Mouse (Mus musculus) intestine, embryonic 16.5 days (tissue): ENCODE results near the gene 6430548M08Rik. TPM values are rescaled to one million over a fixed set of nuclear protein-coding genes. Genes with fewer than 3 reads are reported as not detected.

Source experiments
- ATAC-seq: fragments of 200-750 bp; cut with Nextera tagmentation; 2 replicates; pipeline ENCODE4 v1.8.0; 2017; ENCODE audit warnings: moderate TSS enrichment, moderate library complexity
- H3K27ac ChIP-seq: fragments of 300-500 bp; sonication (generic); 2 replicates; pipeline ENCODE4 v1.5.1; 2014; ENCODE audit warnings: mild to moderate bottlenecking, low read length
- H3K27me3 ChIP-seq: fragments of 300-500 bp; sonication (generic); replicated peaks from 2 replicates; pipeline ENCODE4 v1.6.1; 2014; ENCODE audit warnings: low read length, control low read depth, mixed read lengths; ENCODE audit not compliant: control insufficient read depth, insufficient read depth
- H3K36me3 ChIP-seq: fragments of 300-500 bp; sonication (generic); 2 replicates; pipeline ENCODE4 v1.6.1; 2014; ENCODE audit warnings: low read length, control low read depth; ENCODE audit not compliant: control insufficient read depth, insufficient read depth
- H3K4me1 ChIP-seq: fragments of 300-500 bp; sonication (generic); 2 replicates; pipeline ENCODE4 v1.6.1; 2014; ENCODE audit warnings: low read length, control low read depth, mixed read lengths; ENCODE audit not compliant: control insufficient read depth, insufficient read depth
- H3K4me2 ChIP-seq: fragments of 300-500 bp; sonication (generic); 2 replicates; pipeline ENCODE4 v1.6.1; 2014; ENCODE audit warnings: low read depth, low read length, control low read depth
- H3K4me3 ChIP-seq: fragments of 300-500 bp; sonication (generic); 2 replicates; pipeline ENCODE4 v1.5.1; 2014; ENCODE audit warnings: mild to moderate bottlenecking, low read length
- H3K9ac ChIP-seq: fragments of 300-500 bp; sonication (generic); 2 replicates; pipeline ENCODE4 v1.6.1; 2014; ENCODE audit warnings: low read depth, low read length
- H3K9me3 ChIP-seq: fragments of 300-500 bp; sonication (generic); 2 replicates; pipeline ENCODE4 v1.6.1; 2016; ENCODE audit warnings: low read length, control low read depth; ENCODE audit not compliant: control insufficient read depth
- WGBS: fragments of 180-500 bp; shearing (Covaris S2); extraction: QIAGEN DNeasy Blood & Tissue Kit; methylation state at CpG from one replicate; pipeline ENCODE4 v1.1.7; 2014; 5-methylcytosine and 5-hydroxymethylcytosine counted together
- polyA plus RNA-seq: library from polyadenylated mRNA; unstranded; fragments of >200 nt; fragmentation: Nextera tagmentation; extraction: Ambion mirVana; gene quantifications from 2 replicates; pipeline ENCODE4 v1.2.1, GENCODE M21; 2015

Gene 6430548M08Rik
- polyA plus RNA-seq, 1 experiment from 2014 or later = 4.6 TPM

GRCm38 (mm10) chr8:120144652-120145301 is 30.8 kb downstream of the 6430548M08Rik start:
- H3K27me3 ChIP-seq = no peaks in the 10 kb centered on the region
- H3K9ac ChIP-seq = peak overlapping the region; percentile 19; the same call in 1 of the 2 replicates
- no peak overlapping the region for H3K27ac ChIP-seq
- H3K36me3 ChIP-seq = no peaks in the 10 kb centered on the region
- no peaks in the 10 kb centered on the region for H3K9me3 ChIP-seq
- H3K4me3 ChIP-seq = no peak overlapping the region
- peaks cover 17% of the 10 kb centered on the region; the same call in 1 of the 2 replicates for H3K4me1 ChIP-seq
- 49% methylated on average over 12 of the region's 12 CpGs for WGBS
- no peak for ATAC-seq
- H3K4me2 ChIP-seq = no peak overlapping the region

DNA sequence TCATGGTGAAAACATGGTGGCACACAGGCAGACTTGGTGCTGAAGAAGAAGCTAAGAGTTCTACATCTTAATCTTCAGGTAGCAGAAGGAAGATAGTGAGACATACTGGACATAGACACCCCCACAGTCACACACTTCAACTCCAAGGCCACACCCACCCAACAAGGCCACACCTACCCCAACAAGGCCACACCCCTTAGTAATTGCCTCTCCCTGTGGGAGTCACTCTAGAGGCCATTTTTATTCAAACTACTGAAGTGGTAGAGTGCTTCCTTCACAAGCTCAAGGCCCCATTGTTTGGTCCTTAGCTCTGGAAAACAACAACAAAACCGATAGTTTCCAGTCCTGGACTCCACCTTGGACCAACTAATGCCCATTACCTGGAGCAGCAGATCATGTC is 32.1 kb downstream of the 6430548M08Rik start:
- H3K4me3 ChIP-seq = no peak overlapping the region
- no peak overlapping the region for H3K27ac ChIP-seq
- WGBS = 87% methylated on average over 1 of the region's 1 CpGs
- no peaks in the 10 kb centered on the region for H3K27me3 ChIP-seq
- H3K4me1 ChIP-seq = peaks cover 7% of the 10 kb centered on the region; the same call in 1 of the 2 replicates
- H3K9ac ChIP-seq = no peak overlapping the region
- H3K9me3 ChIP-seq = no peaks in the 10 kb centered on the region
- no peak for ATAC-seq
- H3K4me2 ChIP-seq = no peak overlapping the region
- H3K36me3 ChIP-seq = no peaks in the 10 kb centered on the region

DNA sequence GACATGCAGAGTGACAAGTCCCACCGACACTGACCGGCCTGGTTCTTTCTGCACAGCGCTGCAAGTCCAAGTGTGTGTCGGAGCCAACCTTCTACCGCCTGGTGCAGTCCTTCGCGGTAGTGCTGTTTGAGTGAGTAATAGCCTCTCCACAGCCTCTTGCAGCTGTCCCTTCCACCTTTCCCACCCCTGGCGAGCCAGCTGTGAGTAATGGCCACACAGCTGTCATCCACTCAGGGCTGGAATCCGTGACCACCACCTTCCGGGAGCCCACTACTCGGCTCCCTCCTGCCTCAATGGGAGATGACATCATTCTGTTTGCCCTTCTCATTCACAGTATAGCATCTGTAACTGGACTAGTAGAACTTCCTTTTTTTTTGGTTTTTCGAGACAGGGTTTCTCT is 36.1 kb downstream of the 6430548M08Rik start:
- ATAC-seq = no peak
- no peak overlapping the region for H3K4me3 ChIP-seq
- no peak overlapping the region for H3K9ac ChIP-seq
- no peaks in the 10 kb centered on the region for H3K9me3 ChIP-seq
- WGBS = 66% methylated on average over 12 of the region's 12 CpGs
- H3K27me3 ChIP-seq = no peaks in the 10 kb centered on the region
- H3K4me2 ChIP-seq = no peak overlapping the region
- H3K27ac ChIP-seq = no peak overlapping the region
- H3K4me1 ChIP-seq = no peaks in the 10 kb centered on the region
- no peaks in the 10 kb centered on the region for H3K36me3 ChIP-seq

GRCm38 (mm10) chr8:120151151-120151550 is 37.2 kb downstream of the 6430548M08Rik start:
- Histone ChIP-seq H3K27me3 (no peaks in the 10 kb centered on the region), H3K4me2 (no peak overlapping the region), H3K4me1 (no peaks in the 10 kb centered on the region), H3K9ac (no peak overlapping the region), H3K4me3 (no peak overlapping the region), H3K9me3 (no peaks in the 10 kb centered on the region), H3K27ac (no peak overlapping the region), H3K36me3 (no peaks in the 10 kb centered on the region)
- 78% methylated on average over 9 of the region's 9 CpGs for WGBS
- ATAC-seq = no peak

- no peaks in the 10 kb centered on the region for H3K36me3 ChIP-seq
- H3K27me3 ChIP-seq = no peaks in the 10 kb centered on the region
- H3K27ac ChIP-seq = no peak overlapping the region
- 44% methylated on average over 7 of the region's 7 CpGs for WGBS
- no peak overlapping the region for H3K4me3 ChIP-seq
- H3K9me3 ChIP-seq = no peaks in the 10 kb centered on the region
- no peak overlapping the region for H3K4me2 ChIP-seq
- H3K4me1 ChIP-seq = no peaks in the 10 kb centered on the region
- ATAC-seq = no peak
- no peak overlapping the region for H3K9ac ChIP-seq
These were observed 38.7 kb downstream of the 6430548M08Rik start for GRCm38 (mm10) chr8:120152636-120153035.

GRCm38 (mm10) chr8:120160366-120160765 is 46.4 kb downstream of the 6430548M08Rik start:
- Histone ChIP-seq H3K9me3 (no peaks in the 10 kb centered on the region), H3K36me3 (no peaks in the 10 kb centered on the region), H3K4me3 (no peak overlapping the region), H3K4me2 (no peak overlapping the region), H3K27me3 (no peaks in the 10 kb centered on the region), H3K27ac (no peak overlapping the region), H3K9ac (no peak overlapping the region), H3K4me1 (no peaks in the 10 kb centered on the region)
- ATAC-seq = no peak
- 79% methylated on average over 8 of the region's 8 CpGs for WGBS

DNA sequence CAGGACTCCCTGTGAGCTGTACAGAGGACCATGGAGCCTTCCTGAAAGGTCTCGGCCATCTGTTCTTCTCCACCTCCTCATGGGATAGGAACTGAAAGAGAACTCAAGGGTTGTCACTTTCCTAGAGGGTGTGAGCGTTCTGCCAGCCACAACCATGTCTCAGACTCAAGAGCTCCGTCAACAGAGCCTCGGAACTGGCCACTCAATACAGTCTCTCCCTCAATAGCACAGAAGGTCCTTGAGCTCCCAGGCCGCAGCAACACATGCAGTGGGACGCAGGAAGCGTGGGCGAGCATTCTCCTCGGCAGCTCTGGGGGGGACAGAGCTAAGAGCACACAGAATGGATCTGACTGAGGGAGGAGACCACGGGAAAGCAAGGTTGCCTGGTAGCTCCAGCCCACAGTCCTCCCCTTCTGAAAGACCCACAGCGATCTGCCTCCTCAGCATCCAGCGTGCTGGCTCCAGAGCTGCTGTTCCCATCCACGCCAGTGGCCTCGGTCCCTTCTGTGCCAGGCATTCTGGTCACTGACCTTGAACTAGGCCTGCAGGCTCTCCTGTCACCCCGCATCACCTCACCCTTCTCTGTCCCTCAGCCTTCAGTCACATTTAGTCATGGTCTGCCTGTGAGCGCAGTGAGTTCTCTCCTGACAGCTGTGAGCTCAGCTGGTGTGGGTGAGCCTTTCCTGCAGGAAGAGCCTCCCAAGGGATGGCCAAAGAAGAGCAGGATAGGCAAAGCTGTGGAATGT is 47.9 kb downstream of the 6430548M08Rik start:
- no peak overlapping the region for H3K4me2 ChIP-seq
- H3K9ac ChIP-seq = no peak overlapping the region
- H3K4me1 ChIP-seq = no peaks in the 10 kb centered on the region
- whole genome bisulfite sequencing = 83% methylated on average over 16 of the region's 16 CpGs
- no peaks in the 10 kb centered on the region for H3K9me3 ChIP-seq
- H3K4me3 ChIP-seq = no peak overlapping the region
- H3K27me3 ChIP-seq = no peaks in the 10 kb centered on the region
- no peak overlapping the region for H3K27ac ChIP-seq
- no peak for ATAC-seq
- no peaks in the 10 kb centered on the region for H3K36me3 ChIP-seq

GRCm38 (mm10) chr8:120162404-120162752 is 48.4 kb downstream of the 6430548M08Rik start:
- H3K9ac ChIP-seq = no peak overlapping the region
- WGBS = 85% methylated on average over 5 of the region's 5 CpGs
- no peaks in the 10 kb centered on the region for H3K4me1 ChIP-seq
- H3K9me3 ChIP-seq = no peaks in the 10 kb centered on the region
- no peaks in the 10 kb centered on the region for H3K27me3 ChIP-seq
- no peak overlapping the region for H3K27ac ChIP-seq
- H3K4me3 ChIP-seq = no peak overlapping the region
- no peak overlapping the region for H3K4me2 ChIP-seq
- ATAC-seq = no peak
- no peaks in the 10 kb centered on the region for H3K36me3 ChIP-seq

- no peaks in the 10 kb centered on the region for H3K27me3 ChIP-seq
- no peak overlapping the region for H3K4me3 ChIP-seq
- no peak overlapping the region for H3K9ac ChIP-seq
- H3K36me3 ChIP-seq = no peaks in the 10 kb centered on the region
- no peak overlapping the region for H3K4me2 ChIP-seq
- ATAC-seq = no peak
- H3K27ac ChIP-seq = no peak overlapping the region
- H3K4me1 ChIP-seq = no peaks in the 10 kb centered on the region
- no peaks in the 10 kb centered on the region for H3K9me3 ChIP-seq
- WGBS = 65% methylated on average over 8 of the region's 8 CpGs
These were observed 49.4 kb downstream of the 6430548M08Rik start for GRCm38 (mm10) chr8:120163376-120163775.
